Mouse (Mus musculus): ENCODE measurements around the gene Tarbp1.

DNA sequence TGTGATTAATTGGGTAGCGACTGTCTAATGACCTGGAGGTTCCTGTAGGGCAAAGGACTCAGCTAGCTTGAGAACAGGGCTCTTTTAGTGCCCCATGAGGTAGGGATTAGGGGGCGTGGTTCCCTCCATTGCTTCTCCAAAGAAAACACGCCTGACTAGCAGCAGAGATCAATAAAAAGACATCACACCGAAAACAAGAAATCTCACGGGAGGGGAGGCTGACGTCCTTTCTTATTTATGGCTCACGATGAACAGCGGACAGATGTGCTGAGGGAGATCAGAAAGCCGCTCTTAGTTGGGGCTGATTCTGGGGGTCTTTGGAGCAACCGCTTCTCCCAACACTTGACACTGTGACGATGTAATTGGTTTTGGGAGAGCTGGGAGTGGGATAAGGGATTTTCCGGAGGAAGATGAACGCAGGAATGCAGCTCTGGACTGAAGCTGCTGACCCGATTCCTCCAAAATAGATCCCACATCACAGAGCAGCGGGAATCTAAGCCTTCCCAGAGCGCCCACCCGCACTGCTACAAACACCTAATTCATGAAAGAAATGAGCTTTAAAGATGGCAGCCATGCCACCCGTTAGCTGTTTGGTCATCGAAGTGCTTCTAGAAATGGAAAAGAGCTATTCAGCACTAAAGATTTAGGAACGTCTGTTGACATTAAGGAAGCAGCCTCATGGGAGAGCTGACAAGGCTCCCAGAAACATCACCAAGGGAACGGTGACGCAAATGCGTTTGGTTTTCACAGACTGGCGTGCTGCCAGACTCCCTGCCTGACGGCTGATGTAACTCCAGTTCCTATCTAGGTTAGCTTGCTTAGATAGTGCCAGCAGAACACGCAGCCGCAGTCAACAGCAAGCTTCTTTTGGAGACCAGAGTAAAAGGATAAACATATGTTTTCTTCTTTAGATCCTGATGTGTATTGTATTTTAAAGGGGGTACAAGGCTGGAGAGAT, 42.0 kb upstream of the Tarbp1 start:
- TF ChIP-seq POLR2A (IDR thresholded peaks at IDR 0.05; ENCODE audit: low read depth, low read length) = no peak
- no peak for TF ChIP-seq CTCF (IDR thresholded peaks at IDR 0.05; ENCODE audit: borderline replicate concordance, insufficient read depth, low read length)
